Mouse (Mus musculus) limb, embryonic 14.5 days (tissue): ENCODE data around the gene Ap1s3. TPM values are rescaled to one million over a fixed set of nuclear protein-coding genes. Genes with fewer than 3 reads are reported as not detected.

ENCODE experiments used
- ATAC-seq: fragments of 200-750 bp; cut with Nextera tagmentation; 2 replicates; pipeline ENCODE4 v1.8.0; 2017; ENCODE audit warnings: low read depth, moderate number of reproducible peaks, moderate TSS enrichment; ENCODE audit not compliant: low FRiP score
- DNase-seq: peaks from one replicate; pipeline ENCODE4 v3.0.0-alpha.2; 2015; ENCODE audit warnings: low spot score
- H3K27ac ChIP-seq: fragments of 300-500 bp; sonication (generic); replicated peaks from 2 replicates; pipeline ENCODE4 v1.5.1; 2014; ENCODE audit warnings: low read depth, mild to moderate bottlenecking, low read length, moderate library complexity, mixed read lengths
- H3K27me3 ChIP-seq: fragments of 300-500 bp; sonication (generic); 2 replicates; pipeline ENCODE4 v1.6.1; 2014; ENCODE audit warnings: low read length, mixed read lengths; ENCODE audit not compliant: control insufficient read depth, insufficient read depth
- H3K36me3 ChIP-seq: fragments of 300-500 bp; sonication (generic); 2 replicates; pipeline ENCODE4 v1.6.1; 2014; ENCODE audit warnings: mild to moderate bottlenecking, low read length, moderate library complexity, mixed read lengths; ENCODE audit not compliant: control insufficient read depth, insufficient read depth
- H3K4me1 ChIP-seq: fragments of 300-500 bp; sonication (generic); 2 replicates; pipeline ENCODE4 v1.6.1; 2014; ENCODE audit warnings: antibody characterized with exemption, low read length, mixed read lengths; ENCODE audit not compliant: control insufficient read depth, insufficient read depth
- H3K4me2 ChIP-seq: fragments of 300-500 bp; sonication (generic); replicated peaks from 2 replicates; pipeline ENCODE4 v1.6.1; 2014; ENCODE audit warnings: low read depth, mild to moderate bottlenecking, low read length, moderate library complexity; ENCODE audit not compliant: severe bottlenecking
- H3K4me3 ChIP-seq: fragments of 300-500 bp; sonication (generic); replicated peaks from 2 replicates; pipeline ENCODE4 v1.5.1; 2014; ENCODE audit warnings: low read length
- H3K9ac ChIP-seq: fragments of 300-500 bp; sonication (generic); 2 replicates; pipeline ENCODE4 v1.6.1; 2014; ENCODE audit warnings: mild to moderate bottlenecking, low read depth, low read length, moderate library complexity; ENCODE audit not compliant: severe bottlenecking
- H3K9me3 ChIP-seq: fragments of 300-500 bp; sonication (generic); 2 replicates; pipeline ENCODE4 v1.6.1; 2016; ENCODE audit warnings: low read length; ENCODE audit not compliant: control insufficient read depth
- POLR2A ChIP-seq: fragments of 200-500 bp; IDR thresholded peaks from 2 replicates; pipeline ENCODE4 v1.8.0; 2012; ENCODE audit warnings: inconsistent platforms, mild to moderate bottlenecking, moderate library complexity, borderline replicate concordance; ENCODE audit not compliant: insufficient read depth, insufficient read length; ENCODE audit errors: extremely low read depth
- WGBS: fragments of 180-500 bp; shearing (Covaris S2); extraction: QIAGEN DNeasy Blood & Tissue Kit; methylation state at CpG from one replicate; pipeline ENCODE4 v1.1.7; 2014; 5-methylcytosine and 5-hydroxymethylcytosine counted together
- polyA plus RNA-seq, 2 experiments: library from polyadenylated mRNA; depleted of rRNA in 1 of 2; stranded (reverse) in 1 of 2; unstranded in 1 of 2; fragments of >200 nt; fragmentation: Nextera tagmentation in 1 of 2; extraction: Ambion mirVana in 1 of 2; gene quantifications; 2 replicates each; pipeline versions ENCODE4 v1.2.1 to v1.2.3; 2012 to 2014

Ap1s3 gene
- polyA plus RNA-seq, 2 experiments: 0.69 to 9.2 TPM

DNA sequence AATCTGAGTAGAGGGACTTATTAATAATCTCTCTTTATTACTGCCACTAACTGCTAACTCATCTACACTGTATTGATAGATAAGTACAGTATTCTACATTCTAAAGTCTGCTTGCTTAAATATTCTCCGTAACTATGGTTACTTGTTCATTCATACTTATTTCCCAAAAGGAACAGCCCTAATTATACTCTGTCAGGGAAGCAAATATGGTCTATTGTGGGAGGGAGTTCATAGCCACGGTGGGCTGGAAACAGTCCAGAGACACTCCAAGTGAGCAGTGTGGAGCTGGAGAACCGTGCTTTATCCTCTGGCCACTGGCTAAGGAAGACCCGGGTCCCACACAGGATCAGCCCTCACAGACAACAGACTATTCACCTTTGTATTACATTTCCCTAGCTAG is 38.9 kb upstream of the Ap1s3 start:
- no peak overlapping the region for H3K27ac ChIP-seq
- no peaks in the 10 kb centered on the region for H3K9me3 ChIP-seq
- H3K36me3 ChIP-seq: peaks cover 16% of the 10 kb centered on the region
- H3K27me3 ChIP-seq: no peaks in the 10 kb centered on the region
- no peak for TF ChIP-seq POLR2A
- WGBS: 66% methylated on average over 4 of the region's 4 CpGs
- ATAC-seq: no peak
- no peak for DNase-seq
- H3K4me1 ChIP-seq: peaks cover 5% of the 10 kb centered on the region; the same call in 1 of the 2 replicates
- no peak overlapping the region for H3K4me2 ChIP-seq
- no peak overlapping the region for H3K4me3 ChIP-seq
- H3K9ac ChIP-seq: no peak overlapping the region

DNA sequence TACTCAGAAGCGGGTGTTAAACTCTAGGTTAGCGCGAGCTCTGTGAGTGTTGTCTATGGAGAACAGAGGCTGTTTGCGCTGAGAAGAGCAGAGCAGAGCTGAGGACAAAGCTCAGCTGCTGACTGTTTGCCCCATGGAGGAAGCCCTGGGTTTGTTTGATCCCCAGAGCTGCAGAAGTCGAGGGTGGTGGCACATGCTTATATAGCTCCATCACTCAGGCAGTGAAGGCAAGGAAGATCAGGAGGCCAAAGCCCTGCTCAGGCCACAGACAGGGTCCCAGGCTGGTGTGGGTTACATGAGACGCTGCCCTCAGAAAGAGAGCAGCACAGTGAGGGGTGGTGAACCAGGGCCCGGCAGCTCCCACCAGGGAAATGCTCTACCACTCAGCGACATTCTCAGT is 38.4 kb upstream of the Ap1s3 start:
- H3K27ac ChIP-seq: no peak overlapping the region
- H3K9me3 ChIP-seq: no peaks in the 10 kb centered on the region
- H3K36me3 ChIP-seq: peaks cover 16% of the 10 kb centered on the region
- no peak for DNase-seq
- no peak for ATAC-seq
- H3K9ac ChIP-seq: no peak overlapping the region
- 79% methylated on average over 7 of the region's 8 CpGs for WGBS
- no peaks in the 10 kb centered on the region for H3K27me3 ChIP-seq
- H3K4me2 ChIP-seq: no peak overlapping the region
- H3K4me1 ChIP-seq: peaks cover 5% of the 10 kb centered on the region; the same call in 1 of the 2 replicates
- TF ChIP-seq POLR2A: no peak
- H3K4me3 ChIP-seq: no peak overlapping the region

DNA sequence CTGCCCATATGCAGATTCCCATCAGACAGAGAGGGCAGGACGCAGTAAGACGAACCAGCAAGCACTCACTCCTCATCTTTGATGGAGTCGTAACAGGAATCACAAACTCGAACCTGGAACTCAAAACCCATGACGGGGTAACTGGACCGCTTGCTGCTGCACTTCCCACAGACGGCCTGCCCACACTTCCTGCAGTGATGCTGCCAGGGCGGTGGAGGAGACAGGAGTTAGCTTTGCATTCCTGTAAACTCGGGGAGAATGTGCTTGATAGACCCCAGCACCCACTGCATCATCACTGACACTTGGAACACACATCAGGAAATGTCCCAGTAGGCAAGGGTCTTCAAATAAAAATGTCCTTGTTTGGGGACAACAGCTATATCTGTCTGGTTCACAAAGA is 35.6 kb upstream of the Ap1s3 start:
- no peak for ATAC-seq

DNA sequence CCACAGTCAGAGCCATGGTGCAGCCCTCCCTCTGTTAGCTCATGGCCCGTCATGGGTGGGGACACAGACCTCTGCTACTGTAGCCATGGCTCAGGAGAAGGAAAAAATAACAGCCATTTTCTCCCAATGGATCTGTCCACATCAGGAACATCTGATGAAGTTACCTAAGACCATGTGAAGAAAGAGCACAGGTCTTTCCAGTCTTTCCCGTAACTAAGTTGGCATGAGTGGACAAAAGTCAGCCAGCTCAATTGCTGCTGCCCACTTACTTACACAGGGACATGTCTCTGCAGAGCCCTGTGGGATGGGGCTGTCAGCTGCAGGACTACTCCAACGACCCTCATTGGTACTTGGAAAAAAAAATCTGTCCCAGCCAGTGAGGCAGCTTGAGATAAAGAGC is 34.9 kb upstream of the Ap1s3 start:
- ATAC-seq (no peak), DNase-seq (no peak)
- no peak overlapping the region for H3K4me3 ChIP-seq
- no peaks in the 10 kb centered on the region for H3K27me3 ChIP-seq
- WGBS: 80% methylated on average over 3 of the region's 3 CpGs
- peaks cover 5% of the 10 kb centered on the region; the same call in 1 of the 2 replicates for H3K4me1 ChIP-seq
- no peak overlapping the region for H3K27ac ChIP-seq
- H3K36me3 ChIP-seq: peaks cover 9% of the 10 kb centered on the region; the same call in 1 of the 2 replicates
- H3K9me3 ChIP-seq: no peaks in the 10 kb centered on the region
- H3K9ac ChIP-seq: no peak overlapping the region
- TF ChIP-seq POLR2A: no peak
- H3K4me2 ChIP-seq: no peak overlapping the region

More for the DNA sequence above, 35.6 kb upstream of the Ap1s3 start:
- TF ChIP-seq POLR2A: no peak
- Histone ChIP-seq H3K4me1 (peaks cover 5% of the 10 kb centered on the region; the same call in 1 of the 2 replicates), H3K4me2 (no peak overlapping the region), H3K9ac (no peak overlapping the region), H3K27ac (no peak overlapping the region), H3K4me3 (no peak overlapping the region), H3K27me3 (no peaks in the 10 kb centered on the region), H3K9me3 (no peaks in the 10 kb centered on the region), H3K36me3 (peaks cover 11% of the 10 kb centered on the region; the same call in 1 of the 2 replicates)
- DNase-seq: no peak
- WGBS: 90% methylated on average over 9 of the region's 9 CpGs

DNA sequence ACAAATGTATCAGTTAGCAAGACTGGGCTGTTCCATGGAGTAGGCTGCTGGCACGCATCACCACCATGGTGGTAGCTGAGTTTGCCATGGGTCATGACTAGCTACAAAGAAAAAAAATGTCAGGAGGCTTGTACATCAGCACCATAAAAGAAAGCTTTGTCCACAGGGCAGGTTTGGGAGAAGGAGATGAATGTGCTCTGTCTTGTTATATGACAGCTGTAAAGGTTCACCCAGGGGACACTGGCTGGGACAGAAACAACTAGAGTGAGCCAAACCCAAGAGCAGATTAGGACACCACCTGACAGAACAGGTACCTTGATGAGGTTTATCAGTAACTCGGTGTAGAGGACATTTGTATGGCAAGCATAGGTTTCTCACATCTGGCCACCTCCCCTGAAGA is 32.9 kb upstream of the Ap1s3 start:
- H3K4me1 ChIP-seq: no peaks in the 10 kb centered on the region
- H3K9me3 ChIP-seq: no peaks in the 10 kb centered on the region
- H3K9ac ChIP-seq: no peak overlapping the region
- H3K36me3 ChIP-seq: peaks cover 9% of the 10 kb centered on the region; the same call in 1 of the 2 replicates
- H3K27ac ChIP-seq: no peak overlapping the region
- WGBS: 91% methylated on average over 2 of the region's 2 CpGs
- no peak for ATAC-seq
- H3K4me3 ChIP-seq: no peak overlapping the region
- H3K27me3 ChIP-seq: no peaks in the 10 kb centered on the region
- no peak for DNase-seq
- no peak overlapping the region for H3K4me2 ChIP-seq
- no peak for TF ChIP-seq POLR2A

DNA sequence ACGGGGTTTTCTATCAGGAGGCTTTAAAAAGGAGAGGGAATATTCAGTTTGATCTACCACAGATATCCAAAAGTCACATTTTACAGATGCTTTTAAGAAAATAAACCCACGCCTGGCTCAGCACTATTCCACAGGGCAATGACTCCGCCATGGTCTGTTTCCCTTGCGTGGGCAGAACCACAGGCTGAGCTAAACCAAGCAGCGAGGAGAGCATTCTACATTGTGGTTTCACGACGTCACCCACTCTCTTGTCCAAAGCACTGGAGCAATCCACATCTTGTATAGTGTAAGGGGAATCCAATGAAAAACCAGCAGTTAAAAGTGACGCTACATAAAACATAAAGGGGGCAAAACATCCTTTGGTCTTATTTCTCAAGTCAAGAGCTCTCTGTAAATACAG is 31.7 kb upstream of the Ap1s3 start:
- WGBS: 85% methylated on average over 8 of the region's 8 CpGs
- Histone ChIP-seq H3K27ac (no peak overlapping the region), H3K4me1 (no peaks in the 10 kb centered on the region), H3K9me3 (no peaks in the 10 kb centered on the region), H3K27me3 (no peaks in the 10 kb centered on the region), H3K4me3 (no peak overlapping the region), H3K9ac (no peak overlapping the region), H3K36me3 (peaks cover 9% of the 10 kb centered on the region; the same call in 1 of the 2 replicates), H3K4me2 (no peak overlapping the region)
- no peak for ATAC-seq
- no peak for DNase-seq
- no peak for TF ChIP-seq POLR2A
